Mouse (Mus musculus) thymus, postnatal 0 days (tissue): ENCODE measurements at regions not wholly inside any gene's neighbourhood (a gene's known extent, or its start where the extent isn't known, plus 50 kb on each side); places are given as distances from the start of the nearest gene placed in this dataset.

Experiments used
- DNase-seq: peaks from one replicate; pipeline ENCODE4 v3.0.0-alpha.2; 2015; ENCODE audit warnings: low spot score

- no peak for DNase-seq
These were observed 244.9 kb upstream of the Lrtm1 start for GRCm38 (mm10) chr14:28773068-28773467.

GRCm38 (mm10) chr14:28775686-28776085 lies 242.3 kb upstream of the Lrtm1 start:
- no peak for DNase-seq

- no peak for DNase-seq
These were observed 240.2 kb upstream of the Lrtm1 start for GRCm38 (mm10) chr14:28777791-28778190.

GRCm38 (mm10) chr14:28781660-28782059 lies 236.3 kb upstream of the Lrtm1 start:
- no peak for DNase-seq

- DNase-seq, result no peak
These were observed 233.8 kb upstream of the Lrtm1 start for GRCm38 (mm10) chr14:28784106-28784633.

- DNase-seq, result no peak
These were observed 219.7 kb upstream of the Lrtm1 start for GRCm38 (mm10) chr14:28798290-28798689.

- DNase-seq, result no peak
These were observed 216.3 kb upstream of the Lrtm1 start for GRCm38 (mm10) chr14:28801681-28802080.

- no peak for DNase-seq
These were observed 215.9 kb upstream of the Lrtm1 start for GRCm38 (mm10) chr14:28802126-28802525.

- no peak for DNase-seq
These were observed 209.9 kb upstream of the Lrtm1 start for GRCm38 (mm10) chr14:28808094-28808493.

GRCm38 (mm10) chr14:28809355-28809754 lies 208.7 kb upstream of the Lrtm1 start:
- DNase-seq, result no peak

- DNase-seq, result no peak
These were observed 197.0 kb upstream of the Lrtm1 start for GRCm38 (mm10) chr14:28820970-28821369.

- no peak for DNase-seq
These were observed 190.8 kb upstream of the Lrtm1 start for GRCm38 (mm10) chr14:28827186-28827585.

- DNase-seq, result peak; percentile 2
These were observed 180.9 kb upstream of the Lrtm1 start for GRCm38 (mm10) chr14:28837117-28837516.

GRCm38 (mm10) chr14:28848831-28849590 lies 169.0 kb upstream of the Lrtm1 start:
- DNase-seq, result no peak
